Mouse (Mus musculus) WW6 (cell line): ENCODE measurements at regions not wholly inside any gene's neighbourhood (a gene's known extent, or its start where the extent isn't known, plus 50 kb on each side); places are given as distances from the start of the nearest gene placed in this dataset.
A peak's percentile ranks its signal among the peaks of the same experiment; 100 is the strongest.

Experiments used
- DNase-seq: peaks from one replicate; pipeline ENCODE4 v3.0.0-alpha.2; 2013; ENCODE audit warnings: low read depth, low spot score

- no peak for DNase-seq
Observed at GRCm38 (mm10) chr4:87386835-87387234, 156.6 kb upstream of the Slc24a2 start.

- no peak for DNase-seq
Observed at GRCm38 (mm10) chr4:87386271-87386670, 156.0 kb upstream of the Slc24a2 start.

- no peak for DNase-seq
Observed at GRCm38 (mm10) chr4:87385221-87385739, 155.0 kb upstream of the Slc24a2 start.

- DNase-seq: no peak
Observed at GRCm38 (mm10) chr4:87384469-87385044, 154.3 kb upstream of the Slc24a2 start.

GRCm38 (mm10) chr4:87380716-87381115, 150.4 kb upstream of the Slc24a2 start:
- DNase-seq: no peak

- DNase-seq: no peak
Observed at GRCm38 (mm10) chr4:87379516-87380173, 149.4 kb upstream of the Slc24a2 start.

GRCm38 (mm10) chr4:87371960-87372359, 141.7 kb upstream of the Slc24a2 start:
- DNase-seq: no peak

GRCm38 (mm10) chr4:87369626-87370234, 139.5 kb upstream of the Slc24a2 start:
- no peak for DNase-seq

- no peak for DNase-seq
Observed at GRCm38 (mm10) chr4:87368413-87369160, 138.3 kb upstream of the Slc24a2 start.

- peak; percentile 61 for DNase-seq
Observed at GRCm38 (mm10) chr4:87367732-87368412, 137.6 kb upstream of the Slc24a2 start.

- DNase-seq: no peak
Observed at GRCm38 (mm10) chr4:87362201-87362600, 131.9 kb upstream of the Slc24a2 start.

- DNase-seq: no peak
Observed at GRCm38 (mm10) chr4:87359483-87359882, 129.2 kb upstream of the Slc24a2 start.

- no peak for DNase-seq
Observed at GRCm38 (mm10) chr4:87359004-87359403, 128.7 kb upstream of the Slc24a2 start.

- no peak for DNase-seq
Observed at GRCm38 (mm10) chr4:87332968-87333367, 102.7 kb upstream of the Slc24a2 start.

- DNase-seq: no peak
Observed at GRCm38 (mm10) chr4:87329136-87329535, 98.9 kb upstream of the Slc24a2 start.

- no peak for DNase-seq
Observed at GRCm38 (mm10) chr4:87321726-87322349, 91.6 kb upstream of the Slc24a2 start.

GRCm38 (mm10) chr4:87298129-87298528, 67.9 kb upstream of the Slc24a2 start:
- DNase-seq: no peak

- DNase-seq: no peak
Observed at GRCm38 (mm10) chr4:87294538-87294937, 64.3 kb upstream of the Slc24a2 start.
